Mouse (Mus musculus): ENCODE results near the gene Cd164l2. TPM values are rescaled to one million over a fixed set of nuclear protein-coding genes. Genes with fewer than 3 reads are reported as not detected.

Cd164l2 gene
- polyA plus RNA-seq (2012; rRNA removed) (0.05 and 0.06 TPM in 2 replicates), polyA plus RNA-seq (2014; fragmentation: Nextera tagmentation; extraction: Ambion mirVana) (not detected in 2 replicates)

DNA sequence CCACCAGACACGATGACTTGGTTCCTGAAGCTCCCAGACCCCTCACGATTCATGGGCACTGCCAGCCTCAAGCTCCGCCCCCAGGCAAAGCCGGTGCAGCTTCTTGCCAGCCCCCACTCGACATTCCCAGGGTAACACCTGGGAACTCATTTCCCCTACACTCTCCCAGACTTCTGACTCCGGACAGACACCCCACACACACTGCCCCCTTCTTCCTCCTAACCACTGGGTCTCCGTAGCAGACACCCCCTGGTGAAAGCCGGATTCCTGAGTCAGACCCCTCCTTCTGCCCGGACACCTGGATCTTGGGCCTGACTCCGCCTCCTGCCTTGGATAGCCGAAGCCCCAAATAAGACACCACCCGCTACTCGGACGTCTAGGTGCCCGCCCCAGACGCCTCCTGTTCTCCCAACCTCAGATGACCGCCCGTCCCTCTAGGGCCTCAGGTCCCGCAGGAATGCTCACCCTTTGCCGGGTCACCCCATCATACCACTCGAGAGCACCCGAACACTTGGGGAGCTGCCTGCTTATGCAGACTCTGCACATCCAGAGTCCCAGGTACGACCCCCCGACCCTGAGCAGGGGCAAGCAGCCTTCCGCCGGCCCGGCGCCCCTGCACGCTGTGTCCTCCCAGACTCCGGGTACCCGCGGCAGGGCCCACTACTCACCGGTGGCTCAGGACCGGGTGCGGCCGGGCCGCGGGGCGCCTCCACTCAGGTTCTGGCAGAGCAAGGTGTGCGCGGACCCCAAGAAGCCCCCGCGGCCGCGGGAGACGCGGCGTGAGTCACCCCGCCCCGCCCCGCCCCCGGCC is at the start of gene Cd164l2, which contains the start of gene Gpr3:
Gene Cd164l2, plus strand, starts transcription at position 381 of the 811 bp plus-strand sequence.
Gene Gpr3, minus strand, starts transcription at position 786 of the 811 bp plus-strand sequence.
- DNase-seq (ENCODE audit: low read depth in 3 of 3, low spot score in 3 of 3) (no peak), ATAC-seq (ENCODE audit: insufficient read depth) (peak; percentile 31; the same call in 1 of the 2 replicates)
- Histone ChIP-seq H3K36me3 (replicated peaks; ENCODE audit: control insufficient read depth, insufficient read depth, low read depth) (no peaks in the 10 kb centered on the region), H3K4me2 (ENCODE audit: low read depth) (peak within 1 kb of the TSS; percentile 77), H3K27ac (no peak within 1 kb of the TSS), H3K9ac (replicated peaks) (no peak within 1 kb of the TSS), H3K27me3 (ENCODE audit: control insufficient read depth, insufficient read depth, low read length) (peaks cover 35% of the 10 kb centered on the region), H3K4me1 (replicated peaks; ENCODE audit: control insufficient read depth in 2 of 2, insufficient read depth in 2 of 2, low read length in 1 of 2) (peaks cover 0 to 5% of the 10 kb centered on the region in 2 experiments; a peak in 2 of 4 replicates), H3K9me3 (ENCODE audit: control insufficient read depth, low read length) (no peaks in the 10 kb centered on the region), H3K4me3 (ENCODE audit: insufficient read depth in 1 of 2, low read depth in 2 of 2, low read length in 2 of 2) (peak within 1 kb of the TSS; percentile 42 to 54)
- 4% methylated on average over 52 of the region's 52 CpGs for WGBS (ENCODE audit: insufficient replicate concordance)
- TF ChIP-seq EP300 (IDR thresholded peaks at IDR 0.05; ENCODE audit: low read depth) (no peak), CTCF (IDR thresholded peaks at IDR 0.05; ENCODE audit: low read depth) (no peak)

DNA sequence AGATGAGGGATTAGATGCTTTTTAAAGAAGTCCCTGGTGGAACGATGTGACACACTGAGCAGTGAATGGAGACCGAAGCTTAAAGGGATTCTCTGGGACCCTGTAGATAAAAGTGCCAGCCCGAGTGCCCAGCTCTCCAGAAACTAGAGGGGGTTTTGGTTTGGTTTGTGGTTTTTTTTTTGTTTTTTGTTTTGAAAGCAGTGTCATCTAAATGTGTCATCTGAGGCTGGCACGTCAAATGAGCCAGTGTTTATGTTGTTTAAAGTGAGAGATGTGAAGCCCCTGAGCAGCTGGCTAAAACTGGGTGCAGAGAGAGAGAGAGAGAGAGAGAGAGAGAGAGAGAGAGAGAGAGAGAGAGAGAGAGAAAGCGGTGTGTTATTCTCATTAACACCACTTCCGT is 49.7 kb upstream of the Cd164l2 start:
- peaks cover 0 to 8% of the 10 kb centered on the region in 2 experiments; a peak in 2 of 4 replicates for H3K4me1 ChIP-seq (replicated peaks; ENCODE audit: control insufficient read depth in 2 of 2, insufficient read depth in 2 of 2, low read length in 1 of 2)
- TF ChIP-seq CTCF (IDR thresholded peaks at IDR 0.05; ENCODE audit: low read depth) (no peak), EP300 (IDR thresholded peaks at IDR 0.05; ENCODE audit: low read depth) (no peak)
- H3K27ac ChIP-seq = no peak overlapping the region
- no peak overlapping the region for H3K9ac ChIP-seq (replicated peaks)
- no peaks in the 10 kb centered on the region for H3K9me3 ChIP-seq (ENCODE audit: control insufficient read depth, low read length)
- H3K4me3 ChIP-seq (ENCODE audit: insufficient read depth in 1 of 2, low read depth in 2 of 2, low read length in 2 of 2) = no peak overlapping the region
- ATAC-seq (ENCODE audit: insufficient read depth) = no peak
- WGBS (ENCODE audit: insufficient replicate concordance) = 51% methylated on average over 6 of the region's 6 CpGs
- H3K27me3 ChIP-seq (ENCODE audit: control insufficient read depth, insufficient read depth, low read length) = no peaks in the 10 kb centered on the region
- no peak for DNase-seq (ENCODE audit: low read depth in 3 of 3, low spot score in 3 of 3)
- H3K36me3 ChIP-seq (replicated peaks; ENCODE audit: control insufficient read depth, insufficient read depth, low read depth) = no peaks in the 10 kb centered on the region
- no peak overlapping the region for H3K4me2 ChIP-seq (ENCODE audit: low read depth)

DNA sequence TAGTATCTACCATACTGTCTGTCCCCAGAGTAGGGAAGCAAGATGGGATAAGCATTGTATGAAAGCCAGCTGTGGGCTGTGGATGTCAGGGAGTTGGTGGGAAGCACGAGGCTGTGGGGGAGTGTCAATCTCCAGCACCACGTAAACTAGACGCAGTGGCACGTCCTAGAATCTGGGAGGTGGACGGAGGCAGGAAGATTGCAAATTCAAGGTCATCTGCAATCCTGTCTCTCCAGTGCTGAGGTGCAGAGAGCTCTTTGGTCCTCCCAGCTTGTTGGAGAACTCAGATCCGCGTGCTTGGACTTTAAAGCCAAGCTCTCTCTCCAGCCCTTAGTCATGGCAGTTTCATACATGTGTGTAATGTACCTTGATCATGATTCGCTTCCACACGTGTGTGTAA is 45.2 kb upstream of the Cd164l2 start:
- Histone ChIP-seq H3K27me3 (ENCODE audit: control insufficient read depth, insufficient read depth, low read length) (no peaks in the 10 kb centered on the region), H3K4me3 (ENCODE audit: insufficient read depth in 1 of 2, low read depth in 2 of 2, low read length in 2 of 2) (no peak overlapping the region), H3K4me1 (replicated peaks; ENCODE audit: control insufficient read depth in 2 of 2, insufficient read depth in 2 of 2, low read length in 1 of 2) (peaks cover 0 to 16% of the 10 kb centered on the region in 2 experiments; a peak in 3 of 4 replicates), H3K27ac (no peak overlapping the region), H3K36me3 (replicated peaks; ENCODE audit: control insufficient read depth, insufficient read depth, low read depth) (no peaks in the 10 kb centered on the region), H3K4me2 (ENCODE audit: low read depth) (no peak overlapping the region), H3K9ac (replicated peaks) (no peak overlapping the region), H3K9me3 (ENCODE audit: control insufficient read depth, low read length) (no peaks in the 10 kb centered on the region)
- ATAC-seq (ENCODE audit: insufficient read depth) (no peak), DNase-seq (ENCODE audit: low read depth in 3 of 3, low spot score in 3 of 3) (no peak)
- TF ChIP-seq EP300 (IDR thresholded peaks at IDR 0.05; ENCODE audit: low read depth) = no peak
- no peak for TF ChIP-seq CTCF (IDR thresholded peaks at IDR 0.05; ENCODE audit: low read depth)
- 84% methylated on average over 9 of the region's 9 CpGs for WGBS (ENCODE audit: insufficient replicate concordance)

DNA sequence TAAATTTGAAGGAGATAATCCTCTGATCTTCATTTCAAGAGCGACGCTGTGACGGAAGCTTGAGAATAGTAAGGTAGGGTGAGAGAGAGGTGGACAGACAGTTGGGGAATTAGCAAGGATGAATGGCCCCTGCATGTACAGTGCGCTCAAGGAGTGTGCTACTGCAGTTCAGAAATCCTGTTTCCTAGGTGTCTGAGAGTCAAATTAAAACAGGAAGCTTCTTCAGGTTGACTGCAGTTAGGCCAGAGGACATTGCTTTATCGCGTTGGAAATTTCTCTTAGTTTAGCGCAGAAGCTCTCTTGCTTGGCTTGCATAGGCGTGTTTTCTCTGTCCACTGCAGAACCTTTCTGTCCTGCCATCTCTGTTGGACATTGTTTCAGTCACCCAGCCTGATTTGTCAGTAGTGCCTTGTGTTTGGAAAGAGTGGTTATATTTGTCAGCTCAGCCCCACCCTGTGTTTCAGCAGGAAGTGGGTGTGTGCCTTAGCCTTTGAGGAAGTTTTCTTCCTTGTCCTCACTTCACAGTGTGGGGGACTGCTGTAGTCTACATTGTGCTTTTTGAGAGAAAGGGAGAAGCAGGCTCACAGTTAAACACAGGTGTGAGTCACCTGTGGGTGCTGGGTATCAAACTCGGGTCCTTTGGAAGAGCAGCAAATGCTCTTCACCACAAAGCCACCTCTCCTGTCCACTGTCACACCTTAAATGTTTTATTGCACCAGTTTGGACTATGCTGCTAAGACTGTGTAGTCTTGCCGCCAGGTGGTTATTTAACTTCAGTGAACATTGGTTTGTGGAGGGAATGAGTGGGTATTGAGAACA is 42.5 kb upstream of the Cd164l2 start:
- DNase-seq (ENCODE audit: low read depth in 3 of 3, low spot score in 3 of 3) (no peak), ATAC-seq (ENCODE audit: insufficient read depth) (no peak)
- Histone ChIP-seq H3K36me3 (replicated peaks; ENCODE audit: control insufficient read depth, insufficient read depth, low read depth) (no peaks in the 10 kb centered on the region), H3K4me2 (ENCODE audit: low read depth) (peak overlapping the region; percentile 24), H3K27ac (no peak overlapping the region; the same call in 1 of the 2 replicates), H3K4me3 (ENCODE audit: insufficient read depth in 1 of 2, low read depth in 2 of 2, low read length in 2 of 2) (no peak overlapping the region), H3K4me1 (replicated peaks; ENCODE audit: control insufficient read depth in 2 of 2, insufficient read depth in 2 of 2, low read length in 1 of 2) (peaks cover 3 to 29% of the 10 kb centered on the region in 2 experiments; a peak in 3 of 4 replicates), H3K9me3 (ENCODE audit: control insufficient read depth, low read length) (no peaks in the 10 kb centered on the region), H3K27me3 (ENCODE audit: control insufficient read depth, insufficient read depth, low read length) (no peaks in the 10 kb centered on the region), H3K9ac (replicated peaks) (no peak overlapping the region)
- TF ChIP-seq EP300 (IDR thresholded peaks at IDR 0.05; ENCODE audit: low read depth) = no peak
- TF ChIP-seq CTCF (IDR thresholded peaks at IDR 0.05; ENCODE audit: low read depth) = no peak
- 35% methylated on average over 10 of the region's 10 CpGs for WGBS (ENCODE audit: insufficient replicate concordance)

All from liver, embryonic 14.5 days (tissue).